Mouse (Mus musculus): ENCODE measurements at regions not wholly inside any gene's neighbourhood (a gene's known extent, or its start where the extent isn't known, plus 50 kb on each side); places are given as distances from the start of the nearest gene placed in this dataset.

GRCm38 (mm10) chr9:115524161-115524560 lies 213.9 kb upstream of the Stt3b start:
- WGBS = 74% methylated on average over 3 of the region's 3 CpGs
- H3K4me2 ChIP-seq = no peak overlapping the region
- no peak overlapping the region for H3K9ac ChIP-seq
- no peak for ATAC-seq (ENCODE audit: insufficient read depth)
- no peak for TF ChIP-seq CTCF (IDR thresholded peaks at IDR 0.05; ENCODE audit: low read depth)
- no peaks in the 10 kb centered on the region for H3K27me3 ChIP-seq (ENCODE audit: insufficient read depth, low read length)
- no peaks in the 10 kb centered on the region for H3K9me3 ChIP-seq (ENCODE audit: low read depth, low read length)
- DNase-seq = no peak
- H3K4me1 ChIP-seq (ENCODE audit: insufficient read depth) = no peaks in the 10 kb centered on the region
- H3K27ac ChIP-seq (ENCODE audit: low read depth) = no peak overlapping the region
- H3K4me3 ChIP-seq (ENCODE audit: low read depth, low read length) = no peak overlapping the region
- H3K36me3 ChIP-seq (ENCODE audit: insufficient read depth) = no peaks in the 10 kb centered on the region

- Histone ChIP-seq H3K4me3 (ENCODE audit: low read depth, low read length) (no peak overlapping the region), H3K36me3 (ENCODE audit: insufficient read depth) (no peaks in the 10 kb centered on the region), H3K9ac (no peak overlapping the region), H3K4me2 (no peak overlapping the region), H3K27me3 (ENCODE audit: insufficient read depth, low read length) (no peaks in the 10 kb centered on the region), H3K4me1 (ENCODE audit: insufficient read depth) (no peaks in the 10 kb centered on the region), H3K9me3 (ENCODE audit: low read depth, low read length) (no peaks in the 10 kb centered on the region), H3K27ac (ENCODE audit: low read depth) (no peak overlapping the region)
- 59% methylated on average over 5 of the region's 5 CpGs for WGBS
- no peak for TF ChIP-seq CTCF (IDR thresholded peaks at IDR 0.05; ENCODE audit: low read depth)
- DNase-seq (no peak), ATAC-seq (ENCODE audit: insufficient read depth) (no peak)
Measured at GRCm38 (mm10) chr9:115524591-115524990, 214.4 kb upstream of the Stt3b start.

DNA sequence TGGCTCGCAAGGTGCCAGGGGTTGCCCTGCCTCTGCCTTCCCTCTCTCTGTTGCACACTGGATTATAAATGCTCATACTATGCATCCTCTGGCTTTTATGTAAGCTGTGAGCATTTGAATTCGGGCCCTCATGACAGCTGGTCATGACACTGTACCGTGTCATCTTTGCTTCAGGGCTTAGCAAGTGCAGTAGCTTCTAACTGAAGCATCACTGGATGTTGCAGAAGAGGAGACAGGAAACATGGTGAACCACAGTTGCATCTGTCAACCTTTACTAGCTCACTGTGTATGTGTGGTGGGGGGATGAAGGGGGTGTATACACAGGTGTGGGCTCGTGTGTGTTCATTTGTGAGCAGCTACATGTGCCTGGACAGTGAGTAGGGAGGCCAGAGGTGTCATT lies 216.1 kb upstream of the Stt3b start:
- H3K27ac ChIP-seq (ENCODE audit: low read depth) = no peak overlapping the region
- WGBS = 76% methylated on average over 4 of the region's 4 CpGs

DNA sequence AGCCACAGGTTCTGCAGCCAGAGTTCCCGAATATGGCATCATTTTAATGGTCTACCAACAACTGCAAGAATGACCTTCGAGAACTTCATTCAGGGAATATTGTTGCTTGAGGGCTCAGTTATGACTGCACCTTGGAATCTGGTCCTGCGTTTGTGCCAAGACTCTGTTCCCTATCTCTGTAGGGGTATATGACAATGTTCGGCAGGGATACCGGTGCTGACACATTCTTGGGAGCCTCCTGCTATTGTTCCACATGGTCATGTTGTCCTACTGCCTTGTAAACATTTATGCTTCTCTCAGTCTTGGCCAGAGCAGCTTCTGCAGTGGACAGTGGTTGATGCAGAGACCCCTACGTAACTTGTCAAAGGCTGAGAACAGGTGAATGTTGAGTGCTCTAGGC lies 216.8 kb upstream of the Stt3b start:
- H3K9me3 ChIP-seq (ENCODE audit: low read depth, low read length) = no peaks in the 10 kb centered on the region
- H3K27me3 ChIP-seq (ENCODE audit: insufficient read depth, low read length) = no peaks in the 10 kb centered on the region
- H3K27ac ChIP-seq (ENCODE audit: low read depth) = no peak overlapping the region
- no peak for DNase-seq
- 84% methylated on average over 6 of the region's 6 CpGs for WGBS
- H3K36me3 ChIP-seq (ENCODE audit: insufficient read depth) = no peaks in the 10 kb centered on the region
- ATAC-seq (ENCODE audit: insufficient read depth) = no peak
- no peak overlapping the region for H3K4me3 ChIP-seq (ENCODE audit: low read depth, low read length)
- H3K4me1 ChIP-seq (ENCODE audit: insufficient read depth) = no peaks in the 10 kb centered on the region
- TF ChIP-seq CTCF (IDR thresholded peaks at IDR 0.05; ENCODE audit: low read depth) = no peak
- no peak overlapping the region for H3K4me2 ChIP-seq
- no peak overlapping the region for H3K9ac ChIP-seq

More for the DNA sequence above, 216.1 kb upstream of the Stt3b start:
- no peaks in the 10 kb centered on the region for H3K4me1 ChIP-seq (ENCODE audit: insufficient read depth)
- no peak for TF ChIP-seq CTCF (IDR thresholded peaks at IDR 0.05; ENCODE audit: low read depth)
- H3K4me2 ChIP-seq = no peak overlapping the region
- ATAC-seq (ENCODE audit: insufficient read depth) (no peak), DNase-seq (no peak)
- H3K4me3 ChIP-seq (ENCODE audit: low read depth, low read length) = no peak overlapping the region
- no peaks in the 10 kb centered on the region for H3K9me3 ChIP-seq (ENCODE audit: low read depth, low read length)
- H3K9ac ChIP-seq = no peak overlapping the region
- H3K36me3 ChIP-seq (ENCODE audit: insufficient read depth) = no peaks in the 10 kb centered on the region
- H3K27me3 ChIP-seq (ENCODE audit: insufficient read depth, low read length) = no peaks in the 10 kb centered on the region

DNA sequence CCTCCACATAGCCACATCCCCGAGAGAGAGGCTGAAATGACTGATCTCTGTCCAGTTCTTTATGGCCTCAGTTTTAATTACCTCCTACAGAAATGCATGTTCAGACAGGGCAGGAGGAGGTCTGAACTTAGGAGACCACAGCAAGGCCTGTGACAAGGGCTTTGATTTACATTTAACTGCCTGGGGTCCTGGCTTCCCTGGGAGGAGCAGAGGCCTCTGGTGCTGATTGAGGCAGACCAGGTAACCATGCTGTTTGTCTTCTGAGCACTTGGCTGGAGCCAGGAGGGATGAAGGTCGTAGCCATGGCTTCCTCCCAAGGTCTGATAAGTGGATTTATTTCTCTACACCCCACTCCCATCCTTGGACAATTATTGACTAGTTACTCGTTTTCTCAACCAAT lies 224.0 kb upstream of the Stt3b start:
- 49% methylated on average over 3 of the region's 3 CpGs for WGBS
- no peak for ATAC-seq (ENCODE audit: insufficient read depth)
- Histone ChIP-seq H3K27me3 (ENCODE audit: insufficient read depth, low read length) (no peaks in the 10 kb centered on the region), H3K27ac (ENCODE audit: low read depth) (no peak overlapping the region), H3K4me1 (ENCODE audit: insufficient read depth) (no peaks in the 10 kb centered on the region), H3K9ac (no peak overlapping the region), H3K9me3 (ENCODE audit: low read depth, low read length) (no peaks in the 10 kb centered on the region), H3K4me2 (no peak overlapping the region), H3K4me3 (ENCODE audit: low read depth, low read length) (no peak overlapping the region), H3K36me3 (ENCODE audit: insufficient read depth) (no peaks in the 10 kb centered on the region)
- TF ChIP-seq CTCF (IDR thresholded peaks at IDR 0.05; ENCODE audit: low read depth) = no peak
- no peak for DNase-seq

DNA sequence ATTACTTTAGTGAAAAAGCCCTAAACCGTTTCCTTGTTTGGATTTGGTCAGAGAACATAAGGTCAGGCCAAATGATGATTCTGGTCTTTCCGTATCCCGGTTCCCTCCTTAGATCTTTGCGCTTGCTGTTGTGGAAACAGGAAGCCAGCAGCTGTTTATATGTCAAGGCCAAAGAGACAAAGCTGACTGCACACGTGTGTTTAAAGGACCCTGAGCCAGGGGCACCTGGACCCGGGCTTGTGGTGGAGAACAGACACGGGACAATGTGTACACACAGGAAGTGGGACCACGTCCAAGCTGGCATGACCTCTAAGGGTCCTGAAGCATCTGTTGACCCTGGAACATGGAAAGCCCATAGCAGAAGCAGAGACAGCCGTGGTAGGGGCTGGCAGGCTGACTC lies 233.4 kb upstream of the Stt3b start:
- ATAC-seq (ENCODE audit: insufficient read depth) = peak; percentile 62; the same call in 1 of the 2 replicates
- 34% methylated on average over 9 of the region's 9 CpGs for WGBS

GRCm38 (mm10) chr9:115545178-115545577 lies 235.0 kb upstream of the Stt3b start:
- H3K27me3 ChIP-seq (ENCODE audit: insufficient read depth, low read length) = no peaks in the 10 kb centered on the region
- H3K4me1 ChIP-seq (ENCODE audit: insufficient read depth) = no peaks in the 10 kb centered on the region; the same call in 1 of the 2 replicates
- no peak overlapping the region for H3K9ac ChIP-seq
- no peaks in the 10 kb centered on the region for H3K9me3 ChIP-seq (ENCODE audit: low read depth, low read length)
- H3K36me3 ChIP-seq (ENCODE audit: insufficient read depth) = no peaks in the 10 kb centered on the region
- no peak overlapping the region for H3K4me3 ChIP-seq (ENCODE audit: low read depth, low read length)
- no peak overlapping the region for H3K27ac ChIP-seq (ENCODE audit: low read depth)
- ATAC-seq (ENCODE audit: insufficient read depth) (no peak), DNase-seq (no peak)
- no peak overlapping the region for H3K4me2 ChIP-seq
- no peak for TF ChIP-seq CTCF (IDR thresholded peaks at IDR 0.05; ENCODE audit: low read depth)
- 79% methylated on average over 4 of the region's 4 CpGs for WGBS

More for the DNA sequence above, 233.4 kb upstream of the Stt3b start:
- peak; percentile 63 for DNase-seq
- Histone ChIP-seq H3K9ac (no peak overlapping the region), H3K4me1 (ENCODE audit: insufficient read depth) (no peaks in the 10 kb centered on the region; the same call in 1 of the 2 replicates), H3K36me3 (ENCODE audit: insufficient read depth) (no peaks in the 10 kb centered on the region), H3K9me3 (ENCODE audit: low read depth, low read length) (no peaks in the 10 kb centered on the region), H3K4me3 (ENCODE audit: low read depth, low read length) (no peak overlapping the region), H3K4me2 (no peak overlapping the region), H3K27ac (ENCODE audit: low read depth) (no peak overlapping the region), H3K27me3 (ENCODE audit: insufficient read depth, low read length) (no peaks in the 10 kb centered on the region)
- TF ChIP-seq CTCF (IDR thresholded peaks at IDR 0.05; ENCODE audit: low read depth) = no peak

DNA sequence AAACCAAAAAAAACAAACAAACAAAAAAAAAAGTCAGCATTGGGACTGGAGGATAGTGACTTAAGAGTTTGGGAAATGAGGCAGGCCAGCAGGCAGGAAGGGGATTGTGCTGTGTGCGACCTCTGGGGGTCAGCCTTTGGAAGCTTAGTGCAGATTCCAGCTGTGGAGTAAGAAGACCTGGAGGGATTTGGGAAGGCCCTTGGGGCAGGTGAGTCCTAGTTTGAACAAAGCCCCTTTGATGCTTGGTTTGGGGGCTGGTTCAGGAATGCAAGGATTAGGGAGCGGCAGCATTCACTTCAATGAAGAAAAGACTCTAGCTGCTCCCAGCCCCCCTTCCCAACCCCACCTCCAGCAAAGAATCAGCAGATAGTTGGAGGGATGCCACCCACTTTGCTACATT lies 235.6 kb upstream of the Stt3b start:
- H3K36me3 ChIP-seq (ENCODE audit: insufficient read depth) = no peaks in the 10 kb centered on the region
- TF ChIP-seq CTCF (IDR thresholded peaks at IDR 0.05; ENCODE audit: low read depth) = 0 out of 2 replicates have a peak, but pooled peaks have one; percentile 10
- no peaks in the 10 kb centered on the region; the same call in 1 of the 2 replicates for H3K4me1 ChIP-seq (ENCODE audit: insufficient read depth)
- no peak overlapping the region for H3K4me2 ChIP-seq
- 56% methylated on average over 2 of the region's 2 CpGs for WGBS
- H3K27ac ChIP-seq (ENCODE audit: low read depth) = no peak overlapping the region
- no peak overlapping the region for H3K9ac ChIP-seq
- no peaks in the 10 kb centered on the region for H3K9me3 ChIP-seq (ENCODE audit: low read depth, low read length)
- no peaks in the 10 kb centered on the region for H3K27me3 ChIP-seq (ENCODE audit: insufficient read depth, low read length)
- ATAC-seq (ENCODE audit: insufficient read depth) (no peak), DNase-seq (no peak)
- H3K4me3 ChIP-seq (ENCODE audit: low read depth, low read length) = no peak overlapping the region

Data from lung, embryonic 14.5 days (tissue).